Mouse (Mus musculus): ENCODE measurements at regions not wholly inside any gene's neighbourhood (a gene's known extent, or its start where the extent isn't known, plus 50 kb on each side); places are given as distances from the start of the nearest gene placed in this dataset.

DNA sequence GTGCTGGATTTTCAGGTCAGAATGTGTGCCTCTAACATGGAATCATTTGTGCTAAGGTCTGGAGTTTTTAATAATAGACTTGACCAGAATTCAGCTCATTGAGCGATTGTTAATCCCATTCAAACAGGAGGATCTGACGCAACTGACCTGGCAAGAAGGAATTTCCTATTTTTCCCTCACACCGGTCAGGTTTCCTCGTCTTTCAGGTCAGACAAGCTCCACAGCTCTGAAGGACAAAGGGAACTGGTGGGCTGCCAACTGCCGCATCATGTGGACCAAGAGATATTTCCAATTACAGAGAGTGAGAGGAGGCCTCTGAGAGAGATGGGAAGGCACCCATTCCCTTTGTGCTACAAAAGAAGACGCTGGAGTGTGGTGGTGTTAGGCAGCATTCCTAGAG lies 77.2 kb upstream of the Npas2 start:
- no peak for TF ChIP-seq POLR2A (IDR thresholded peaks at IDR 0.05; ENCODE audit: borderline replicate concordance, low read depth, low read length)
- no peak for TF ChIP-seq CTCF (IDR thresholded peaks at IDR 0.05; ENCODE audit: low read depth, low read length)

Data from bone marrow macrophage, adult 2 months (primary cell).